Mouse (Mus musculus) urinary bladder, postnatal 4 days (tissue): ENCODE data around the gene Taf9.

Source experiments
- DNase-seq, 2 experiments: peaks; one replicate each; pipeline ENCODE4 v3.0.0; 2021 to 2022; ENCODE audit warnings: low spot score in 2 of 2

Taf9 gene

DNA sequence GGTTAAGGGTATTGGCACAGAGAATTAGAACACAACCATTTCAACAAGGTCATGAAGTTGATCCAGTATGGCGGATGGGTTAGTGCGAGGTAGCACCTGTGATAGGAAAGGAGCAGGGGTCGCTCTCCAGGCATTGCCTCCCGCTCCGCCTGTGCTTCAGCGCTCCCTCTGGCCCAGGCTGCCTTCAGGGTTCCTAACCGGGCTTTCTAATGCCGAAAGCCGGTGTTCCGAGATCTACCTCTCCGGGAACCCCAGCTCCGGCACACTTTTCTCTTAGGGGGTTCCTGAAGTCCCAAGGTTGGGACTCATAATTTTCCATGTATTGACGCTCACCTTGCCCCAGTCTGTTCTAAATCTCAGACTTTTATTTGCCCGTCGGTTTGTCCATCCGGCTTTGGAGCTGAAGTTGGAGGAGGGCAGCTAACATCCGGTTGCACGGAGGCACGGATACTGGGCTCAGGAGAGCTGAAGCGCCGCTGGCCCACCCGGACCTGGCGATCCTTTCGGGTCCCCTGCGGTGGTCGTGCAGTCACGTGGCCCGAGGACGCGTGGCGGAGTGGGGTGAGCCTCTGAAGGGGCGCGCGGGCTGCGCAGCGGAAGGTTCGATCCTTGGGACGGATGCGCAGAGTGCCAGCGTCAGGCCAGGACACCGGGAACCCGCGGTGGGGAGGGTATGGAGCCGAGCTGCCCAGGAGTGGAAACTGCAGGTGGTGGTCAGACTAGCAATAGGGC lies 18.1 kb downstream of the Taf9 start, which contains the start of gene Ccdc125:
Gene Ccdc125 (plus strand): TSS at position 427 of the 732 bp plus-strand sequence.
- peak; percentile 26 to 63 for DNase-seq

DNA sequence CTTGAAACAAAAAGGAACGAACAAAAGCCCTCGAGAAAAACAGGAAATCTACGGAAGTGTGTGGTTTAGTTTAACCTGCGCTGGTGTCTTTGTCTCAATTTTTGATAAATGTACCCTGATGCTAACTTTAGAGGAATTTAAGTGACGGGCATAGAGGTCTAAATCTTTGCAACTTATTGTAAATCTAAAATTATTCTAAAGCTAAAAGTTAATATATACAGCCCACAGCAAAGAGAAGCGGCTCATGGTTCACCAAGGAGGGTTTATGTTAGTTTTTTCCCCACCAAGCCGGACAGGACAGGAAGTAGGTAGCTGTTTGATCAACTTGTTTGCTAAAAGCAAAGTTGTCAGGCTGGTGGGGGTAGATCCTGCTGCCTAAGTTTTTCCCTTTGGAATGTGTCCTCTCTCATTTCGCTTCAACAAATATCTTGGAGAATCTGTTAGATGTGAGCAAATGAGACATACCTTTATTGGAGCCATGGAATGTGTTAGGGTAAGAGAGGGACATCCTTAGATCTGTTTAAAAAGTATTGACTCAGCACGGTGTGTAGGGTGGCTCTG lies 18.9 kb downstream of the Taf9 start:
- no peak for DNase-seq

DNA sequence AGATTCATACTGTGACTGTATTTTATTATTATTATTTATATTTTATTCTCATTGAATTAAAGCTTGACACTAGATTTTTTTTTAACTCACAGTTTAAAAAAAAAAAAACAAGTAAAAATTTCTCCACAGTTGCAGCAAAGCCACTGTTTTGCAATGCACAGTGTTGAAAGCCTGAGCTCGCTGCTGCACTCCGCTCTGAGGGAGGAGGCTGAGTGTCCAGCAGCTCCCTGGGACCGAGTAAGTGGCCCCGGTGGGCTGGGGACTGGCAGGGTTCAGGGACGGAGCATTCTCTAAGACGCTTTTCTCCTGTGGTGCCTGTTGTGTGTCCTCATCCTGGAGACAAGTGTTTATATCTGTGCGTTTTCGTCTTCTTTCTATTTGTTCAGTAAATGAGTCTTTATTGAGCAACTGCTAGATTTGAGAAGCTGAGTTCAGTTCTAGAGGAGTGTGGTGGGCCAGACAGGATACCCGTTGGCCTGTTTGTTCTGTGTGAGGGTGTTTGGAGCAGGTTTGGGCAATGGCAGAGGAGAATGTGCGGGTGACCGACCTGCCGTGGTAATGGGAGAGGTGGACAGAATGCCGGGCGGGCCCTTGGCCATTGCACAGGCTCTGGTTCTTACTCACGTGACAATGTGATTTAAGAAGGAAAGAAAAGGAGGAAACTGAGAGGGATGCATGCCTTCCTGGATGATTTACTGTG lies 24.7 kb downstream of the Taf9 start:
- no peak for DNase-seq

DNA sequence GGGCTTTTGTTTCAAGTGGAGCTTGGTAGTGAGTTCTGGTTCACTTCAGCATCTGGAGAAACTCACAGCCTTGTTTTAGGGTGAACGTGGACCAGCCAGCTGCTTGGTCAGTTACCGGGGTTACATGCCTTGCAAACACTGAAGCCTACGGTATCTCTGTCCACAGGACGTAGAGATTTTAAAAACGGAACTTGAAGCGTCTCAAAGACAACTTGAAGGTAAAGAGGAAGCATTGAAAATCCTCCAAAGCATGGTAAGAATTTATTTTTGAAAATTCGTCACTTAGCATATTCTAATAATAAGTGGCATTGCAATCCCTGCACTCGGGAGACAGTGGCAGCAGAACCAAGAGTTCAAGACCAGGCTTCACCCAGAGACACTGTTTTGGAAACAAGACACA lies 30.2 kb downstream of the Taf9 start:
- no peak for DNase-seq

DNA sequence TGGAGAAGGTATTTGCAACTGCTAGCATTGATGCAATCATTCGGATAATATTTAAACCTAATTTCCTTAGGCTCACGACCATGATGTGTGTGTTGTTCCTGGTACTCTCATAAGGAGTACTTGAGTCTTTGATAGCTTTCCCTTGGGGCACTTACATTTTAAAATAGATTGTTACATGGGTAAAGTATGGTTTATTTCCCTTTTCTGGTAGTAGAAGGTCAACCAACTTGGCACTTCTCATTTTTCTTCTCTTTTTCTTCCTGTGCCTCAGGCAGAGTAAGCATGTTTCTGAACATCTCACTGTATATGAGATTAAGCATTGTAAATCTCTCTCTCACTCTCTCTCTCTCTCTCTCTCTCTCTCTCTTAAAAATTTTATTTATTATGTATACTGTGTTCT lies 31.5 kb downstream of the Taf9 start:
- no peak for DNase-seq

DNA sequence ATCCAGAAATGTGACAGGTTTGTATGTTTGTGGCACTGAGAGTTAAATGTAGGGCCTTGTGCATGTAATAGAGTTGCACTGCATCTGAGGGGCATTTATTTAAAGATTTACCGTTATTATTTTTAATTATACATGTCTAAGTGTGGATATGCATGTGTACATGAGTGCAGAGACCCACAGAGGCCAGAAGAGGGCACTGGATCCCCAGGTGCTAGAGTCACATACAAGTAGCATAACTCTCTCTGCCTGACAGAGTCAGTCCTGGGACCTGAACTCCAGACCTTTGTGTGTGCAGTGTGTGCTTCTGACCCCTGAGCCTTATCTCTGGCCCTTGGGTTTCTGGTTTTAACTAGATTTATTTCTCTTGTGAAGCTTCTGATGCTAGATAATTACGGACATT lies 33.0 kb downstream of the Taf9 start:
- DNase-seq = no peak

DNA sequence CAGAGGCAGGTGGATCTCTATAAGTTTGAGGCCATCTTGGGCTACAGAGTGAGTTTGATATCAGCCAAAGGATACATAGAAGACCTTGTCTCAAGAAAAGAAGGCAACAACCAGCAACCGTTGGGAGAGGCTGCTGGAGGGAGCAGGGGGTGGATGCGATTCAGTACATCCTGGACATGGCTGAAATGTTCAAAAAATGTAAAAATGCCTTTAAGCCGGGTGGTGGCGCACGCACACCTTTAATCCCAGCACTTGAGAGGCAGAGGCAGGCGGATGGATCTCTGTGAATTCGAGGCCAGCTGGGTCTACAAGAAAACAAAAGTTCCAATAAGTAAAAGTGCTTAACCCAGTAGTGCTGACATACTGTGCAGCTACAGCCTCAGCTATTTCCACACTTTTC lies 36.1 kb downstream of the Taf9 start:
- DNase-seq = no peak

DNA sequence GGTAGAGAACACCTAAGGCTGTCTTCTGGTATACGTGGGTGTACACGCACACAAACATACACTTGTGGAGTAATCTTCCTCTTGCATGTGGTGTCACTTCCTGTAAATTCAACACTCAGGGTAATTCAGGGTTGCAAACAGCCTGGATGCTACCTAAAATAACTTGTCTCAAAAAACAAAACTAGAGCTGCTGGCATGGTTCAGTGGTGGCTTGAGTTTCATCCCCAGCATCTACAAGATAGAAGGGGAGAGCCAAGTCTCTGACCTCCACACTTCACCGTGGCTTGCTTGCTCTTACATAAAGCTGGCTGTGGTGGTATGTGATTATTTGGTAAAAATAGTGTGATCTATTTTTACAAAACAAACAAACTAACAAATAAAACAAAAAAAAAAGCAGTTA lies 46.2 kb downstream of the Taf9 start:
- DNase-seq = no peak

DNA sequence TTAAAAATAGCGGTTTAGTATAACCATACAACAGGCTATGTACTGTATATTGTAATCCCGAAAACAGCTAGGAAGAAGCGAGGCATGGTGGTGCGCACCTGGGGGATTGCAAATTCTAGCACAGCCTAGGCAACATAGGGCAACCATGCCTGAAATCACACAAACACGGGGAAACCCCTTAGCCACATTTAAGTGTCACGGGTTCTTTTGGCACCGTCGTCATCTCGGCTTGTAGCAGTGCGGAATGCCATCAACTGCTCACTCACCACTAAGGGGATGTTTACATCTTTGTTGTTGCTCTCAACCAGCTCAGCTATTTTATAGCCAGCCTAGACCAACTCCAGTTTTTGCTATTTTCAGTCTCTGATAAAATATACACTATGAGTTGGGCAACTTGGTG lies 47.5 kb downstream of the Taf9 start:
- DNase-seq = no peak

DNA sequence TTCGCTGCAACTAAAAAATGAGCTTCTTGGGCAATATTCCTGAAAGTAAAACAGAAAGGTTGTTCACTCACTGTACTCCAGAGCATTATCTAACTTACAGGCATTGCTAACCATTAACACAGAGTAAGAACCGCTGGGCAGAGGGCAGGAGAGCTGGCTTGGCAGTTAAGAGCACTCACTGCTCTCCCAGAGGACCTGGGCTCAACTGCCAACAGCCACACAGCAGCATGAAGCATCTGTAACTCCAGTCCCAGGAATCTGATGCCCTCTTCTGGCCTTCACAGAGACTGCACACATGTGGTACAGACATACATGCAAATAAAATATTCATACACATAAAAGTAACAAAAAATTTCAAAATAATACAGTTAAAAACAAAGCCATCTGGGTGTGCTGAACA lies 52.1 kb downstream of the Taf9 start:
- DNase-seq = no peak
